Mouse (Mus musculus) frontal cortex, adult 2 months (tissue): ENCODE data around the gene Ptprc. TPM values are rescaled to one million over a fixed set of nuclear protein-coding genes. Genes with fewer than 3 reads are reported as not detected.

ENCODE experiments used
- DNase-seq, 2 experiments: peaks; one replicate each; pipeline ENCODE4 v3.0.0; 2022; ENCODE audit warnings: low spot score in 1 of 2; ENCODE audit errors: extremely low spot score in 1 of 2
- polyA plus RNA-seq: library from polyadenylated mRNA; depleted of rRNA; stranded (reverse); fragments of >200 nt; gene quantifications from 2 replicates; pipeline ENCODE4 v1.2.3, GENCODE M21; 2012; rRNA removed

The Ptprc gene
- 2.0 and 2.6 TPM in 2 replicates for polyA plus RNA-seq

DNA sequence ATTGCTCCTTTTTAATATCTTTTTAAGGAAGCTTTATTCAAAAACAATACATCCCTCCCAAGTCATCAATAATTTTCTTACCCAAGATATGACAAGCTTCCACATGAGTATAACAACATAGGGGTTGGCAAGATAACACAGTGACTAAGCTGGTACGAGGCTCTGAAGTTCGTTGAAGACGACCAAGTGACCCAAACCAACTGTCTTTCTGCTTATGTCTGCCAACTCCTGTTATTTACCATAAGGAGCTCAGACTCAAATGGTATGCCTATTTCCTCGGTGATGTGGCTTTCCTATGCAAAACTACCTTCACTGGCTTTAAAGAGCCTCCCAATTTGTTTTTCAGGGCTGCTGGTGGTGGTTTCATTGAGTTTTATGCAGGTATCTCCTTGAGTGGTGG lies at the start of gene Ptprc:
Ptprc (minus strand) TSS at position 215 of the 400 bp plus-strand sequence.
- DNase-seq: no peak

GRCm38 (mm10) chr1:138214736-138215458 lies 39.4 kb upstream of the Ptprc start:
- peak in 1 of 2 experiments; percentile 10 for DNase-seq

- no peak for DNase-seq
Measured at GRCm38 (mm10) chr1:138210387-138211024, 35.0 kb upstream of the Ptprc start.

DNA sequence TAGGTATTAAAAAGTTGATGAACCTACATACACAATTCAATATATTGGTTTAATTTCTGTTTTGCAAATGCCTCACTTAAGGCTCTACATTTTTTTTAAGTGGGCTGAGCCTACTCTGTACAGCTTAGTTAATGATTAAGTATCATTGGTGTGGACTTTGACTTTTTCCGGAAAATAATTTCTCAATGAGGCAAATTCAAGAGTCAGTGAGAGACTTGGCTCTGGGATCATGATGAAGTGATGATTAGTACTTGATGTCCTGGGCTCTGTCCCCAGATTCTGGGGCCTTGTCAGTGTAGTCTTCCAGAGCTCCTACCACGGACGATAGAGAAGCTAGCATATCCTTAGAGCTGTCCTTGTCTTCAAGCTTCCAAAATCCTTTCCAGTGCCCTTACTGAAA lies 34.2 kb upstream of the Ptprc start:
- DNase-seq: no peak

- no peak for DNase-seq
Measured at GRCm38 (mm10) chr1:138206041-138206440, 30.5 kb upstream of the Ptprc start.

DNA sequence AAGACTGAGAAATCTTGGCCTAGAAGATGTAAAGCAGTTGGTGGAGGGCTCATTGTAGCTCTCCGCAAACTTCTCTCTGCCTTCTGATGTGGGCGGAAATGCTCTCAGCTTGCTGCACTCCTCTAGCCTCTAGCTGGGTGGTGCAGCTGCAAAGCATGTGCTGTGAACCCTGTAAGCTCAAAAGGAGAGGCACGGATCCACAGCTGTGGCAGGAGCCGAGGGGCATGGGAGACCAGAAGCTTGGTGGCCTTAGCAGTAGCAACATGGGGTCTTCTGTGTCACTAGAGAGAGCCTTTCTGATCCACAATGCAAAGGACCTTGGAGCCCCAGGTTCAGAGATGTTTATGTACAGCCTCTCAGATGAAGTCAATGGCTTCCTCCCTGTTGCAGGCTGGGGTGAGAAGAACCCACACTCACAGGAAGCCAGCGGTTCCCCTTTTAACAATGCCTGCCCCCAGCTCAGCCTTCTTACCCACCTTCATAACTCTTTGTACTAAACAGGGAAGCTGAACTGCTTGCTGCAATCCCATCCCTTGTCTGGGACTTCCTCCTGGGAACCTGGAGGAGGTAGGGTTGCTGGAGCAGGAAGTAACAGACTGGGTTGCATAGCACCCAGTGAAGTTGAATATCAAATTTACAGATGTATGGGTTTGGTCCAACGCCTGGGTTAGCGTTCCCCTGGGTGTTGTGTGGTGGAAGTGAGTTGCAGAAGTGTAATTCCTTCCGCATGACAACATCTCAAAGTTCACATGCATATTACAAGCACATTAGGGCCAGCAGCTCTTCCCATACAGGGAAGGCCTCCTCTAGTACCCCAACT lies 16.4 kb upstream of the Ptprc start:
- DNase-seq: peak; percentile 6 to 48

- DNase-seq: no peak
Measured at GRCm38 (mm10) chr1:138188131-138188530, 12.6 kb upstream of the Ptprc start.

GRCm38 (mm10) chr1:138185904-138186303 lies 10.4 kb upstream of the Ptprc start:
- DNase-seq: no peak

- no peak for DNase-seq
Measured at GRCm38 (mm10) chr1:138180081-138180480, 4.6 kb upstream of the Ptprc start.

DNA sequence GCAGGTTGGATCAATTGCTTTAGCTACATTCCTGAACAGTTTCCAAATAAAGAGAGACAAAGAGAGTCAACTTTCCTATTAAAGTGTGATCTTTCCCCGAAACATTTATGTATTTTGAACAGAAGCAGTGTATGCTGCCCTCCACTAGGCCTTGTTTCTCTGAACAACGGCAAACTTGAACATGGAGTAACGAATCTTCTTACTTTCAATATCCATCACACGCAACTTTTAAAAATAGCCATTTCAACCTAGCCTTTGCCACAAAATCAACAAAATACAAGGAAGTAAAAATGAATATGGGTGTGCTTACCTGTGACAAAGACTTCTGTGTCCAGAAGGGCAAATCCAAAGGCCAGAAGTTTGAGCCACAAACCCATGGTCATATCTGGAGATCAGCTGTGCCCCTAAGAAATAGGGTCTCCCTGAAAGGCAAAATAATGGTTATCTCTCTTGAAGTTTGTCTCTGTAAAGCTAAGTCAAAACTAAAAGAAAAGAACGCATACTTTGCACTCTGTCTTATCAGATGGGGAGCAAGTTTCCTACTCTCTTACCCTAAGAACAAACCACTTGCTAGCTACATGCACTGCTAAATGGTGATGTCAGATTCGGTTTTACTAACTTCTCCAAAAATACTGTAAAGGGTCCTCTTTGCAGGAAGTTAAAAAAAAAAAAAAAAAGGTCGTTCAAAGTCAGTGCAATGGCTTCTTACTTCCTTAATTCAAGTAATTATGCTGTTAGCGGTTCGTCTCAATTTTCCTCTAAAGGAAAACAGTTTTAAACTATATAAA lies 609 bp downstream of the Ptprc start:
- no peak for DNase-seq

- DNase-seq: no peak
Measured at GRCm38 (mm10) chr1:138174143-138174542, 1.4 kb downstream of the Ptprc start.

GRCm38 (mm10) chr1:138173669-138174068 lies 1.8 kb downstream of the Ptprc start:
- no peak for DNase-seq

DNA sequence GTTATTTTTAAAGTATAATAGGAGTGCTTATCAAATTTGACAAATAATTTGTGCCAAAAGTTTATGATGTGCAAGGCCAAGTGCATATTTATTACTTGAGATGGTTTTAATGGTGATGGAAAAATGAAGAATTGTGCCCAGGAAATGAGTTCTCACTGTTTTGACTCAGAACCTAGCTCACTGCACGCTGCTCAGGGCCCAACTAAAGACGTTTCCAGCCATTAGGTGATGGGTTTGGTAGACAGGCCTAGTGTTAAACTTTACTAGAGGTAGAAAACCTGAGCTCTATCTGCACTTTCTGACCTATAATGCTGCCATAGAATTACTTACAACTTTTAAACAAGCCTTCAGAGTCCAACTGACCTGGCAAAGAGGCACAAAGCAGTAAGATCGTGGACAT lies 3.0 kb downstream of the Ptprc start:
- no peak for DNase-seq

DNA sequence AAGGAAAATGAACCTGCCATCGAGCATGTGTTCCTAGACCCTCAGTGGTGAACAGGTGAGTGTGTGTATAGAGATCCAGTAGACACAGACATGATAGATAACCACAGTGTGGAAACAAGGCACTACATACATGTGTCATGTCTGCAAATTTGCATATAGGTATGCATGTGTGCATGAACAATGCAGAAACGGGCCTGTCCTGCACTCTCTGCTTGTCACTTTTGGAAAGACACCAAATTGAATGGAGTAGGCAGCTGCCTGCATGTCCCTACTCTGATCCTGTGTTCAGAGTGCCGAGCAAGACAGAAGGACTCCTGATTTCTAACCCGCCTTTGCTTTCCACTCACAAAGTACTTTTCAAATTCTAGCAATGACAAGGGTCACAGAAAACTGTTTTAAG lies 3.4 kb downstream of the Ptprc start:
- DNase-seq: no peak

- no peak for DNase-seq
Measured at GRCm38 (mm10) chr1:138166233-138166771, 9.2 kb downstream of the Ptprc start.

DNA sequence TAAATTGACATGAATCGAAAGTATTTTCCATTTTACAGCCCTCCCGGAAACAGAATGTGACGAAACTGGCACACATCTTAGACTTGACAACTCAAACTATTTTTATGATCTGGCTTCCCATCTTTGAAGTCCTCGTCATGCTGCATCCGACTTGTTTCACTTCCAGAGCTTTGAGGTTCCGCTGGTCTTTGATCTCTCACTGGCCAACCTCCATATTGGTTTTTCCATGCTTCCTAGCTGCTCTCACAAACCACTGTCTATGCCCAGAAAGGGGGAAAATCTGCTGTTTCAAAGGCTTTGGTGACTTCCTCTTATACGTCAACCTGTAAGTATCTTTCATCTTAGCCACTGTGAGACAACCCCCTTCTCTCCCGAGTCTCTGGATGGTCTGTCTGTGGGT lies 12.9 kb downstream of the Ptprc start:
- no peak for DNase-seq

GRCm38 (mm10) chr1:138158921-138159320 lies 16.6 kb downstream of the Ptprc start:
- DNase-seq: no peak

DNA sequence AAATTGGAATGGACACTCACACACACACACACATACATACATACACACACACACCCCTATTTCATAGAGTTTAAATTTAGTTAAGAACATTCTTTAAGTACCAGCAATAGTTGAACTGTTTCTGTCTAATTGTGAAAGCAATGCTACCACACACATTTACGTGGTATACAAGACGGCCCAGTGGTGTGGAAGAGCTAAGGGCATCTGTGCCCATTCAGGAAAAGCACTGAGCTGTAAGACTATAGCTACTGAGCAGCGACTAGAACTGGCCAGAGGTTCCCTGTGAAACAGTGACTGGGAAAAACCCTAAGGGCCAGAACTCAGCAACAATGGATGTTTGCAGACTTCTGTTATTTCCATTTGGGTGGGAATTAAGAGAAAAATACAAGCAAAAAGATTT lies 17.3 kb downstream of the Ptprc start:
- DNase-seq: no peak

DNA sequence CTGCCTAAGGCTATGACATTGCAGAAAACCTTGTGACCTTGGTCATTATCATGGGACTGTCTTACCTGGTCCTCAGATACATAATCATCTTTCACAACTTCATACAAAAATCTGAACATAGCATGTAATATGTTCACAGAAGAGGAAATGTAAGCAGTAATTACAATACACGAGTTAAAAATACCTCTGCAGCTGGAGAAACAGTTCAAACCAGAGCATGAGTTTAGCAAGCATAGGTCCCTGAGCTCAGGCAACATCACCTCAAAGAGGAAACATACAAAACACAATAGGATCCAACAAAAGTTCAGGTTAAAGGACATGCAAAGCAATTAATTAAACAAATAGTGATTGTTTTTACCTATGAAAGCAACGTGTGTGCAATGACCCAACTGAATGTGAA lies 17.8 kb downstream of the Ptprc start:
- no peak for DNase-seq

DNA sequence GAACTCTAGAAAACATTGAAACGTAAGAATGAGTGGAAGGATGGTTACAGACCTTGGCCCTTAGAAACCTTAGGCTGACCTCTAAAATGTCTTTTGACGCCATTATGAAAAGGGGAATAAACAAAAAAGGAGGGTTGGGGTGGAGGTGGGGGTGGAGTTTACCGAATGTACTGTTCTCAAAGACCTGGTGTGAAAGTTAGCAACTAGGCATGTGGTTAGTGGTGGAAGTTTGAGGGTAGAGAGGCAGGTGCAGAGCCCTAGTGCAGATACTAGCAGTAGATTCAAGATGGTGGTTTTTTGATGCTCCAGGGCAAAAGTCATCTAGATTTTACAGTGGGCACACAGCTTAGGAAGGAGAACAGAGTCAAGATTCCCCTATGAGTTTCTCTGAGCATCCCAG lies 18.5 kb downstream of the Ptprc start:
- no peak for DNase-seq
